Mouse (Mus musculus) adrenal gland, postnatal 10 days (tissue): ENCODE measurements at regions not wholly inside any gene's neighbourhood (a gene's known extent, or its start where the extent isn't known, plus 50 kb on each side); places are given as distances from the start of the nearest gene placed in this dataset.

Experiments used
- DNase-seq: peaks from one replicate; pipeline ENCODE4 v3.0.0; 2021; ENCODE audit warnings: mixed read lengths

- DNase-seq, result no peak
Measured at GRCm38 (mm10) chr11:13170449-13170848, 705.7 kb upstream of the Cobl start.

DNA sequence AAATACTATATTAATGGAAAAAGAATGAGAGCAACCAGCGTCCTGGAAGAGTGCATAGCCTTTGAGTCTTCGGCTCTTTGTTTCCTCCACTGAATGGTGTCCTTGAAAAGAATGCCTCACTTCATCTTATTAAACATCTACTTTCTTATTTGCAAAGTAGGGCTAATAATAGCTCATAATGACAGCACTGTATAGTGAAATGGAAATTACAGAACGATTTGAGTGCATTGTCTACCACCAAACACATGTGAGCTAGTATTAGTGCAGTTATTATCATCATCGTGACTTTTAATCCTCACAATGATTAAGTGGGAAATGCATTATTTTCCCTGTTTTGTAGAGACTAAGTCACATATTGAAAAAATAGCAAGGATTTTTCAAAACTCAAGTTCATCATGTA is 687.1 kb upstream of the Cobl start:
- no peak for DNase-seq

- DNase-seq, result peak; percentile 1
Measured at GRCm38 (mm10) chr11:13142721-13143120, 678.0 kb upstream of the Cobl start.

DNA sequence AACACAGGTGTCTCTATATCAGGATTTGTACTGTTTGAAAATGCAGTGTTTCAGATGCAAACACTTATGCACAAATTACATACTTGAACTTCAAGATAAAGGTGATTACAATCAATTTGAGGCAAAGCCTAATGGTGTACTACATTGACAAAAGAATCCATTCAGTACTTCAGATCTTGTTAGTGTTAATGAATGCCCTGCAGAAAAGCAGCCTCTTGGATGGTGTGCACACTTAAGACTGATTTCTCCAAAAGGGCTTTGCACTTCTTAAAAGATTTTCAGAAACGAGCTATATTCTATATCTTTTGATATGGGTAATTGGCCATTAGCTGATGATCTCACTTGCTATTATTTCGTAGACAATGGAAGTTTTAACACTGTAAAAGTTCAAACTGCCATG is 662.0 kb upstream of the Cobl start:
- no peak for DNase-seq

- peak; percentile 1 for DNase-seq
Measured at GRCm38 (mm10) chr11:13112486-13112885, 647.7 kb upstream of the Cobl start.
